Mouse (Mus musculus) liver, adult 2 months (tissue): ENCODE measurements around the gene Slc27a5. TPM values are rescaled to one million over a fixed set of nuclear protein-coding genes. Genes with fewer than 3 reads are reported as not detected.

ENCODE experiments used
- DNase-seq: peaks from one replicate; pipeline ENCODE4 v3.0.0-alpha.2; 2011; ENCODE audit warnings: low read depth, low spot score; ENCODE audit errors: extremely low read depth
- H3K27ac ChIP-seq: fragments of 200-500 bp; replicated peaks from 2 replicates; pipeline ENCODE4 v1.5.1; 2012; ENCODE audit warnings: low read depth, mild to moderate bottlenecking, control low read depth, inconsistent platforms, low read length; ENCODE audit not compliant: insufficient read depth
- H3K27me3 ChIP-seq: fragments of 200-500 bp; 2 replicates; pipeline ENCODE4 v1.6.1; 2012; ENCODE audit warnings: mild to moderate bottlenecking, moderate library complexity, low read length, inconsistent platforms; ENCODE audit not compliant: control insufficient read depth, insufficient read depth
- H3K36me3 ChIP-seq: fragments of 200-500 bp; 2 replicates; pipeline ENCODE4 v1.6.1; 2012; ENCODE audit warnings: low read length, inconsistent platforms; ENCODE audit not compliant: control insufficient read depth, insufficient read depth
- H3K4me1 ChIP-seq: fragments of 200-500 bp; 2 replicates; pipeline ENCODE4 v1.6.1; 2011; ENCODE audit warnings: low read length; ENCODE audit not compliant: control insufficient read depth, insufficient read depth
- H3K4me3 ChIP-seq: fragments of 200-500 bp; 2 replicates; pipeline ENCODE4 v1.5.1; 2011; ENCODE audit warnings: low read depth, mild to moderate bottlenecking, control low read depth, low read length, moderate library complexity; ENCODE audit not compliant: insufficient read depth
- H3K79me2 ChIP-seq: fragments of 200-500 bp; 2 replicates; pipeline ENCODE4 v1.6.1; 2012; ENCODE audit warnings: inconsistent platforms, mild to moderate bottlenecking, low read length, moderate library complexity; ENCODE audit not compliant: control insufficient read depth, insufficient read depth
- H3K9ac ChIP-seq: fragments of 200-500 bp; 2 replicates; pipeline ENCODE4 v1.6.1; 2012; ENCODE audit warnings: low read depth, mild to moderate bottlenecking, control low read depth, inconsistent platforms, low read length
- CTCF ChIP-seq: fragments of 200-500 bp; IDR thresholded peaks from 2 replicates; pipeline ENCODE4 v1.5.1; 2011; ENCODE audit warnings: low read depth, low read length, control low read depth
- POLR2A ChIP-seq: fragments of 200-500 bp; IDR thresholded peaks from 2 replicates; pipeline ENCODE4 v1.6.1; 2011; ENCODE audit warnings: low read length, control low read depth; ENCODE audit not compliant: insufficient read depth; ENCODE audit errors: extremely low read depth
- WGBS: fragments of 180-500 bp; shearing (Covaris S2); methylation state at CpG from one replicate; pipeline ENCODE4 v1.1.7; 2018; 5-methylcytosine and 5-hydroxymethylcytosine counted together
- polyA plus RNA-seq: library from polyadenylated mRNA; depleted of rRNA; stranded (reverse); fragments of >200 nt; gene quantifications from 2 replicates; pipeline ENCODE4 v1.2.3, GENCODE M21; 2012
- total RNA-seq: library from RNA; depleted of rRNA; stranded (reverse); fragments of >200 nt; gene quantifications from 2 replicates; pipeline ENCODE4 v1.2.3, GENCODE M21; 2014

The Slc27a5 gene
- total and polyA plus RNA-seq, 2 experiments, result 1,401 to 1,713 TPM

DNA sequence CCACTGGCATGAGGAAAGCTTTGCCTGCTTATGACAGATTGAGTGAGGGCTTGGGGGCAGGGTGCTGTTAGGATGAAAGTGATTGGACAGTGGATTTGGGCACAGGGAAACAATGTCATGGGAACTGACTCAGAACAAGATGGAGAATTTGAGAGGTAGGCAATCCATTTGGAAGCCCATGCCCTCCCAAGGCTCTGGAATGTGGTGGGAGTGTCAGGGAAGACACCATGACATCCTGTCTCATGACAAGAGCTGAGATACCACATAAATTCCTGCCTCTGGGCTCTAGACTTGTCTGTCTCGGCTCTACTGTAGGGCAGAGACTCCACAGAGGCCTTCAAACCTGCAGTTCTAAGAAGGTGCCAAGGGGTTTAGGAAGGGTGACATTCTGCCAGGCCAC is 43.3 kb upstream of the Slc27a5 start:
- H3K36me3 ChIP-seq, result no peaks in the 10 kb centered on the region
- H3K27me3 ChIP-seq, result peaks cover 7% of the 10 kb centered on the region
- H3K79me2 ChIP-seq, result peaks cover 8% of the 10 kb centered on the region; the same call in 1 of the 2 replicates
- no peak for TF ChIP-seq POLR2A
- TF ChIP-seq CTCF, result no peak
- H3K4me3 ChIP-seq, result no peak overlapping the region
- peaks cover 26% of the 10 kb centered on the region for H3K4me1 ChIP-seq
- no peak overlapping the region for H3K9ac ChIP-seq
- no peak overlapping the region for H3K27ac ChIP-seq
- WGBS, result 79% methylated on average over 1 of the region's 1 CpGs
- no peak for DNase-seq

DNA sequence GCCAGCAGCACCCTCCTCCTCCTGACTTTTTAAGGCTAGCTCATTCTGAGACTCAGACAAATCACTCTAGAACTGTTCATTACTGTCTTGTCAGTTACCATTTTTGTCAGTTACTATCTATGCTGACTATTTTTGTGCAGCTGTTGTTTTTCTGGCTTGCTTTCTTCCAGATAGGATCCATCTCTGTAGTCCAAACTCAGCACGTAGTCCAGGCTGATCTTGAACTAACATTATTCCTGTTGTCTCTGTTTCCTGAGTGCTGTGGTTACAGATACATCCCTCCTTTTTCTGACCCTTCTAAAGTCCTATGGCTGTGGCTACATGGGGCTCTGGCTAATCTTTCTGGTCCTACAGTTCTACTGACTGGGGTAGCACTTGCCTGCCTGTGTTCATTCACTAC is 41.2 kb upstream of the Slc27a5 start:
- Histone ChIP-seq H3K79me2 (peaks cover 8% of the 10 kb centered on the region; the same call in 1 of the 2 replicates), H3K9ac (peak overlapping the region; percentile 97), H3K36me3 (peaks cover 3% of the 10 kb centered on the region; the same call in 1 of the 2 replicates), H3K27ac (no peak overlapping the region), H3K4me3 (no peak overlapping the region), H3K4me1 (peaks cover 25% of the 10 kb centered on the region), H3K27me3 (peaks cover 7% of the 10 kb centered on the region)
- TF ChIP-seq POLR2A, result no peak
- TF ChIP-seq CTCF, result no peak
- no peak for DNase-seq
- 73% methylated on average over 1 of the region's 1 CpGs for WGBS

DNA sequence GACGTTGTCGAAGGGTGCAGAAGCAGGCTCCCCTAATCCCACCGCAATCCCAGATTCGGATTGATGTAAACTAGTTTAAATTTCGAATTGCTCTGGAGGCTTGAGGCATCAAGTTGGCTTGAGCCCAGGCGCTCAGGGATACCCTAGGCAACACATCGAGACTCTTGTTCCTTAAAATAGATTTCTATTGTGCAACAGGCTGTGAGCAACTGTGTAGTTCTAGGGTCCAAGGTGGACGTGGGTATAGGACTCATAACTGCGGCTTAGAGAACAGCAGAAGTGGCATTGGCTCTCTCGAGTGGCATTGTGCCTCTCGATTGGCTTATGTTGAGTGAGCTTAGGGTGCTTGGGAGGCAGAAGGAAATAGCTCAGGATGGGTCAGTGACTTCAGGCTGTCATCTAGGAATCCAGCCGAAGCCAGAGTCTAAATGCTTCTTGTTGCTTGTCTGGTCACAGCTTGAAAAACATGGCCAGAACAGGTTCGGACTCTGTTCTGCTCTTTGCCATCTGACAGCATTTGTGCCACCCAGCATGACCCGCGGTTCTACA is 40.7 kb upstream of the Slc27a5 start:
- H3K27ac ChIP-seq, result peak overlapping the region; percentile 95
- peaks cover 24% of the 10 kb centered on the region for H3K4me1 ChIP-seq
- H3K27me3 ChIP-seq, result peaks cover 3% of the 10 kb centered on the region
- peak overlapping the region; percentile 84 for H3K4me3 ChIP-seq
- 2% methylated on average over 15 of the region's 15 CpGs for WGBS
- H3K79me2 ChIP-seq, result peaks cover 8% of the 10 kb centered on the region; the same call in 1 of the 2 replicates
- peaks cover 3% of the 10 kb centered on the region; the same call in 1 of the 2 replicates for H3K36me3 ChIP-seq
- TF ChIP-seq CTCF, result no peak
- peak; percentile 63 for DNase-seq
- H3K9ac ChIP-seq, result peak overlapping the region; percentile 97

DNA sequence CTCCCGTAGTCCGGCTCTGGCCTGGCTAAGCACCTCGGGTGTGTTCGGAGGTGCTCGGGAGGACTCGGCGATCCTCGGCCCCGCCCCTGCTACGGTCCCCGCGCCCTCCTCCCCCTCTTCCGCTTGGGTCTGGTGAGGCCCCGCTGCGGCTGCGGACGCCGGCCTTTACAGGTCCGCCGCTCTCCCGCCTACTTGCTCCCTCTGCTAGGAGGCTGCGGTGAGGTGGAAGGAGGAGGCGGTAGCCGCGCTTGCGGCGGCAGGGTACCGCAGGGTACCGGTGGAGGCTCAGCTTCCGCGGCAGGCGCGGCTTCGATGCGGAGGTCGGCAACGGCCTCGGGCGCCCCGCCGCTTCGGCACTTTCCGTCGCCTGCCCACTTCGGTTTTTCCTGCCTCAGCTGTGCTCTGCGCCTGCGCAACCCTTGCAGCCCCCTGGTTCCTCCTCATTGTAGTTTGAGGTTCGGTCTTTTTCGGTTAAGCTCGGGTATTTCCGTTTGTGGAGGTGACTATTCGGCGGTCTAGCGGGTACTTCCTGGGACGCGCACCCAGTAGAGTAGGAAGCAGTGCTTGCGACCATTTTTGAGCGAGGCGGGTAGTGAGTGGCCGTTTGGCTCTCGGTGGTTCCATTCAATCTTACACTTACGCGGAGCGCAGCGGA is 40.0 kb upstream of the Slc27a5 start, which contains the start of gene Ube2m:
Ube2m (minus strand) TSS at position 375 of the 655 bp plus-strand sequence.
- peak; percentile 78 for DNase-seq
- H3K4me1 ChIP-seq, result peaks cover 24% of the 10 kb centered on the region
- peak within 1 kb of the TSS; percentile 95 for H3K27ac ChIP-seq
- H3K4me3 ChIP-seq, result peak within 1 kb of the TSS; percentile 84
- H3K36me3 ChIP-seq, result peaks cover 3% of the 10 kb centered on the region; the same call in 1 of the 2 replicates
- TF ChIP-seq CTCF (no peak), POLR2A (peak; percentile 91)
- H3K9ac ChIP-seq, result peak within 1 kb of the TSS; percentile 97
- H3K27me3 ChIP-seq, result no peaks in the 10 kb centered on the region
- H3K79me2 ChIP-seq, result peaks cover 8% of the 10 kb centered on the region; the same call in 1 of the 2 replicates
- WGBS, result under 1% methylated on average over 63 of the region's 65 CpGs

DNA sequence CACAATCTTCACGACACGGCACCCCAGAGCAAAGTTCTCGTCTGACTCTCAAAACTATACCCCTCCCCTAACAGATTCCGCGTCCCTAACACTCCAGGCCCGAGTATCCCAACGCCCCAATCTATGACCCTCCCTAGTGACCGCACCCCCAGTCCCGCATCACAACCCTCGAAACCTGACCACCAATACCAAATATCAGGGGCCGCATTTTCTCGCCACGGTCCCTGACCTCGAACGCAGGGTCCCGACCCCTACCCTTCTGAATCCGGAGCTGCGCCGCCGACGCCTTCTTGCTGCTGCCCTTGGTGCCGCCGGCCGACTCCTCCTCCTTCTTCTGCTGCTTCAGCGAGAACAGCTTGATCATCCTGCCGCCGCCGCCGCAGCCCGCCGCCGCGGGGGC is 39.4 kb upstream of the Slc27a5 start:
- Histone ChIP-seq H3K9ac (peak overlapping the region; percentile 95), H3K27me3 (no peaks in the 10 kb centered on the region), H3K36me3 (peaks cover 3% of the 10 kb centered on the region; the same call in 1 of the 2 replicates), H3K27ac (peak overlapping the region; percentile 80), H3K79me2 (peaks cover 8% of the 10 kb centered on the region; the same call in 1 of the 2 replicates), H3K4me1 (peaks cover 25% of the 10 kb centered on the region), H3K4me3 (peak overlapping the region; percentile 84)
- under 1% methylated on average over 32 of the region's 33 CpGs for WGBS
- TF ChIP-seq CTCF (no peak), POLR2A (no peak)
- DNase-seq, result peak; percentile 31

DNA sequence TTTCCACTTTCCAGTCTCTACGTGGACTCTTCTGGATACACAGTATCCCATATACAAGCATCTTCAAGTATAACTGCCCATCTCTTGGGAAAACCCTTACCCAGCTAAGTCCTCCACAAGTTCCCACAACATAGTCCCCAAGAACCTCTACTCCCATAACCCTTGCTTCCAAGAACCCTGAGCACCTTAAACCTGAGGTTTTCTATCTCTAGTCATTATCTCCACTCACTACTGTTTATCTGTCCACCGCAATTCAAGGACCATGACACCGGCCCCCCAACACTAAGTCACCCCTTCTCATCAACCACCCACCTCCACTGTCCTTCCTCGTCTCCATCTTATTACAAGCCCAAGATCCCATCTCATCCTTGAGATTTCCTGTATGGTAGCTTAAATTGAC is 38.8 kb upstream of the Slc27a5 start:
- no peak for DNase-seq

More for the DNA sequence above, 38.8 kb upstream of the Slc27a5 start:
- peak overlapping the region; percentile 80; the same call in 1 of the 2 replicates for H3K27ac ChIP-seq
- TF ChIP-seq POLR2A (no peak), CTCF (no peak)
- peaks cover 6% of the 10 kb centered on the region; the same call in 1 of the 2 replicates for H3K36me3 ChIP-seq
- H3K4me1 ChIP-seq, result peaks cover 24% of the 10 kb centered on the region
- H3K79me2 ChIP-seq, result peaks cover 8% of the 10 kb centered on the region; the same call in 1 of the 2 replicates
- H3K4me3 ChIP-seq, result peak overlapping the region; percentile 84
- 22% methylated on average over 4 of the region's 4 CpGs for WGBS
- H3K27me3 ChIP-seq, result no peaks in the 10 kb centered on the region
- peak overlapping the region; percentile 95 for H3K9ac ChIP-seq
